Mouse (Mus musculus): ENCODE measurements at regions not wholly inside any gene's neighbourhood (a gene's known extent, or its start where the extent isn't known, plus 50 kb on each side); places are given as distances from the start of the nearest gene placed in this dataset.

- no peak for ATAC-seq (replicated peaks; ENCODE audit: poor library complexity, severe bottlenecking)
Observed at GRCm38 (mm10) chr14:46536002-46536762, 145.7 kb upstream of the Bmp4 start.

- no peak for ATAC-seq (replicated peaks; ENCODE audit: poor library complexity, severe bottlenecking)
Observed at GRCm38 (mm10) chr14:46532697-46533096, 142.2 kb upstream of the Bmp4 start.

- ATAC-seq (replicated peaks; ENCODE audit: poor library complexity, severe bottlenecking), result no peak
Observed at GRCm38 (mm10) chr14:46530452-46530851, 140.0 kb upstream of the Bmp4 start.

- ATAC-seq (replicated peaks; ENCODE audit: poor library complexity, severe bottlenecking), result no peak
Observed at GRCm38 (mm10) chr14:46529086-46529715, 138.7 kb upstream of the Bmp4 start.

- ATAC-seq (replicated peaks; ENCODE audit: poor library complexity, severe bottlenecking), result no peak
Observed at GRCm38 (mm10) chr14:46517258-46517657, 126.8 kb upstream of the Bmp4 start.

GRCm38 (mm10) chr14:46516285-46516684 is 125.8 kb upstream of the Bmp4 start:
- no peak for ATAC-seq (replicated peaks; ENCODE audit: poor library complexity, severe bottlenecking)

- ATAC-seq (replicated peaks; ENCODE audit: poor library complexity, severe bottlenecking), result no peak
Observed at GRCm38 (mm10) chr14:46514262-46514932, 123.9 kb upstream of the Bmp4 start.

- no peak for ATAC-seq (replicated peaks; ENCODE audit: poor library complexity, severe bottlenecking)
Observed at GRCm38 (mm10) chr14:46512118-46512517, 121.6 kb upstream of the Bmp4 start.

GRCm38 (mm10) chr14:46508871-46509270 is 118.4 kb upstream of the Bmp4 start:
- no peak for ATAC-seq (replicated peaks; ENCODE audit: poor library complexity, severe bottlenecking)

GRCm38 (mm10) chr14:46505266-46505665 is 114.8 kb upstream of the Bmp4 start:
- ATAC-seq (replicated peaks; ENCODE audit: poor library complexity, severe bottlenecking), result no peak

GRCm38 (mm10) chr14:46491601-46492000 is 101.1 kb upstream of the Bmp4 start:
- ATAC-seq (replicated peaks; ENCODE audit: poor library complexity, severe bottlenecking), result no peak

- ATAC-seq (replicated peaks; ENCODE audit: poor library complexity, severe bottlenecking), result no peak
Observed at GRCm38 (mm10) chr14:46491182-46491581, 100.7 kb upstream of the Bmp4 start.

GRCm38 (mm10) chr14:46487551-46487950 is 97.1 kb upstream of the Bmp4 start:
- ATAC-seq (replicated peaks; ENCODE audit: poor library complexity, severe bottlenecking), result no peak

- no peak for ATAC-seq (replicated peaks; ENCODE audit: poor library complexity, severe bottlenecking)
Observed at GRCm38 (mm10) chr14:46480396-46480795, 89.9 kb upstream of the Bmp4 start.

- ATAC-seq (replicated peaks; ENCODE audit: poor library complexity, severe bottlenecking), result no peak
Observed at GRCm38 (mm10) chr14:46475945-46476344, 85.5 kb upstream of the Bmp4 start.

- no peak for ATAC-seq (replicated peaks; ENCODE audit: poor library complexity, severe bottlenecking)
Observed at GRCm38 (mm10) chr14:46462967-46463366, 72.5 kb upstream of the Bmp4 start.

- no peak for ATAC-seq (replicated peaks; ENCODE audit: poor library complexity, severe bottlenecking)
Observed at GRCm38 (mm10) chr14:46461960-46462359, 71.5 kb upstream of the Bmp4 start.

- ATAC-seq (replicated peaks; ENCODE audit: poor library complexity, severe bottlenecking), result no peak
Observed at GRCm38 (mm10) chr14:46454500-46454899, 64.0 kb upstream of the Bmp4 start.

GRCm38 (mm10) chr14:46441696-46442095 is 51.2 kb upstream of the Bmp4 start:
- no peak for ATAC-seq (replicated peaks; ENCODE audit: poor library complexity, severe bottlenecking)

Measured in granulocyte monocyte progenitor cell, adult 5-6 weeks (primary cell).